Mouse (Mus musculus) mouse embryonic stem cell (cell line): ENCODE results near the gene Afap1.

Source experiments
- in situ Hi-C, 2 experiments: fragments of 300-500 bp; cut with MboI; formaldehyde crosslinking; loops; 1 replicate in 1 of 2; 3 replicates in 1 of 2; pipeline ENCODE4 v1.14.3; 2019 to 2020; ENCODE audit warnings: low sequenced_read_pairs in 2 of 2, low pct_unique_long_range_greater_than_20kb in 1 of 2, mixed read lengths in 1 of 2; ENCODE audit not compliant: unreplicated experiment in 1 of 2

Gene Afap1

DNA sequence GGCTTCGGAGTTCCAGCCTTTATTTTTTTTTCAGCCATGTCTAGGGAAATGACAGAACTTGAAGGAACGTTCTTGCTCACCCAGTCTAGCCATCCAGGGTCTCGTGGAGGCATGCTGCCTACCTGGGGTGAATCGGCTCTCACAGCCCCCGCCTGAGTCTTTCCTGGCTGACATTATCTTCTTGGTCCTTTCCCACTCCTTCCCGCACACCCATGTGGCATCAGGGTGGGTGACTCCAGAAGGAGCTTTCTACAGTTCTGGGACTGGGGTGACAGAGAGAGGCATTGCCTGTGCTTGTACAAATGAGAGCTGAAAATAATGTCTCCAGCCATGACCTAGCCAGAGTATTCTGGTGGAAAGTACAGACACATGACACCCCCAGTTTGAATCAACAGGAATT lies 28.0 kb downstream of the Afap1 start:
- in situ Hi-C loops: no loop called here

DNA sequence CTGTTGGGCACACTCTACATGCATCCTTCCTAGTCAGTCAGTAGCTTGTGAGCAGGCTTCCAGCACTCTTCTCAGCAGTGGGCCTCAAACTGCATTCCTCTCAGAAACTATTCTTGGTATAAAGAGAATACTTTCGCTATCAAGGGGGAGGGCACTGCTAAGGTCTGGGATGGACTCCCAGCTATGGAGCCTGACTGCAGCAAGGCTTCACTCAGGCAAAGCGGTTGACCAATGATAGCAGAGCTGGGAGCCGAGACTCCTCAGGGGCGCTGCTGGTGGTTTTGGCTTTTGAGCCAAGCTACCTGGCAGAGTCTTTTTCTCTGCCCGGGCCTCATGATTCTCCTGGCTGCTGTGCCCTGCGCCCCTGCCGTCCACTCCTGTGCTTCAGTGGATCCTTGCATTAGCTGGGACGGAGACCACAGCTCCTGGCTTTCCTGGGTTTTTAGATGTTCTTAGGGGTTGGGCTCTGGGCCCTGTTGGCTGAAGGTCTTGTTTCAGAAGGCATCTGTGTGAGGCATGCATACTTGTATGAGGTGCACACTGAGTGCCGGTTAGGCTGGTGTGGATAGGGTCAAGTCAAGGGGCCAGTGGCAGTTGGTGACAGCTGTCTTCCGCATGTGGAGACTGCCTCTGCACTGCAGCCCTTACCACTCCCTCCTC lies 28.6 kb downstream of the Afap1 start:
- in situ Hi-C loops: no loop called here

DNA sequence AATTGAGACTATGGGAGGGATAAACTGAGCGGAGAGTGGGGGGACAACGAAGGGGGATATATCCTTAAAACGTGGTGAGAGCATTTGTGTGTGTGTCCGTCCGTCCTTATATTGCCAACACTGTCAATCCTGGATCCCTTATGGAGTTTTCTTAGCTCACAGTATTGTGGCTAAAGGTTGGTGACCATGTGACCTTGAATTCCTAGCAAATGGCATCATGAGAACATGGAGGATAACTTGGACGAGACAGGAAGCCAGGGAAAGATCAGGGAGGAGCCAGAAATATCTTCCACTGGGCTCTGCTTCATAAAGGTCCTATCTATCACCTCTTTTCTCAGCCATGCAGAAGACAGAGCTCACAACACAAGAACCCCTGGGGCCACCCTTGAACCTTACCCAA lies 30.3 kb downstream of the Afap1 start:
- in situ Hi-C loops: no loop called here

DNA sequence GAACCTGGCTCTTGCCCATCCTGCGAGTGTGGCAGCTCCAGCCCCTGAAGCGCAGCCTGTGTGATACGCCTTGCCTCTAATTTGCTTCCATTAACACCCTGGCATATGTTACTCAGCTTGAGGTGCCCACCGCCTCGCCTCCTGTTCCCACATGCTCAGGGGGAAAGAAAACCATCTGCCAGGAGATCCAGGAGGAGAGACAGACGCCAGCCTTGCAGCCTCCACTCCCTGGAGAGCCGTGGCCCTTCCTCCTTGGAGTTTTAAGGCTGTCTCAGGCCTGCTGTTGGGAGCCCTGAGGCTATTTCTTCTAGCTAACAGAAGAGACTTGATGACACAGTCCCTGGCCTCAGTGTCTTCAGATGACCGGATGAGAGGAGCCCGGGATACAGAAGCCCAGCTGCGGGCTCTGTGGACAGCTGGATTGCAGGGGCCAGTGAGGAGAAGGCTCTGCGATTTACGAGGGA lies 32.1 kb downstream of the Afap1 start:
- in situ Hi-C loops: no loop called here

DNA sequence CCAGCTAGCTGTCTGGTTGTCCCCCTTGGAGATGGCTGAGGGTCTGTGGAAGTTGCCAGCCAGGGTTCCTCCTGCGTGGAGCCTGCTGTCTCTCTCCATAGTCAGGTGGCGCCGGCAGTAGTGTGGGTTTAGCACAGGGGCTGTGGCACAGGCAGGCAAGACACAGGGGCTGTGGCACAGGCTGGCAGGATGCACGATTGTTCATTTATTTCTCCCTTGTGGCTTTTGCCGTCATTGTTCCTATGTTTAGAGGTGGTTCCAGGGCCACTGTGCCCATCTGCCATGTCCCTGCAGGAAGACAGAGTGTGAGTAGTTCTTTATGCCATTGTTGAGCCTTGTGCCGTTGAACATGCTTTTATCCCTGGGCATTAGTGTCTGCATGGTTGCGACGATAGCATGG lies 33.4 kb downstream of the Afap1 start:
- in situ Hi-C loops: no loop called here

DNA sequence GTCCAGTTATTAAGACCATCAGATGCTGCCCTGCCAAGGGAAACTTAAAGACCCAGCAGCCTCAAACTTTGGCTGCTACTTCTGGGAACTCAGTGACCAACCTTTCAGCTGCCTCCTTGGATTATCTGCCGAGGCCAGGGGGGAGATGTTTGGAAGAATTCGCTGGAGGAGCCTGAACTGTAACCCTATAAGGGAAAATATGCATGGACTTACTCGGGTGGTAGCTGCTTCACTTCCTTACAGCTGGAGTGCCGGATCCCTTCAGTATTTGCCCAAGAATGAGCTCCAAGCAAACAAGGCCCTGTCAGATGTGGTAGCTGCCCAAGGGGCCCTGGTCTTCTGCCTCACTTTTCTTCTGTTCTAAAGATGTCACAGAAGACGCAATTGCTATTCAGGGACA lies 38.2 kb downstream of the Afap1 start:
- in situ Hi-C loops: no loop called here

GRCm38 (mm10) chr5:35933059-35933458 lies 39.9 kb downstream of the Afap1 start:
- in situ Hi-C loops: no loop called here

GRCm38 (mm10) chr5:35935939-35936338 lies 42.8 kb downstream of the Afap1 start:
- in situ Hi-C loops: no loop called here

DNA sequence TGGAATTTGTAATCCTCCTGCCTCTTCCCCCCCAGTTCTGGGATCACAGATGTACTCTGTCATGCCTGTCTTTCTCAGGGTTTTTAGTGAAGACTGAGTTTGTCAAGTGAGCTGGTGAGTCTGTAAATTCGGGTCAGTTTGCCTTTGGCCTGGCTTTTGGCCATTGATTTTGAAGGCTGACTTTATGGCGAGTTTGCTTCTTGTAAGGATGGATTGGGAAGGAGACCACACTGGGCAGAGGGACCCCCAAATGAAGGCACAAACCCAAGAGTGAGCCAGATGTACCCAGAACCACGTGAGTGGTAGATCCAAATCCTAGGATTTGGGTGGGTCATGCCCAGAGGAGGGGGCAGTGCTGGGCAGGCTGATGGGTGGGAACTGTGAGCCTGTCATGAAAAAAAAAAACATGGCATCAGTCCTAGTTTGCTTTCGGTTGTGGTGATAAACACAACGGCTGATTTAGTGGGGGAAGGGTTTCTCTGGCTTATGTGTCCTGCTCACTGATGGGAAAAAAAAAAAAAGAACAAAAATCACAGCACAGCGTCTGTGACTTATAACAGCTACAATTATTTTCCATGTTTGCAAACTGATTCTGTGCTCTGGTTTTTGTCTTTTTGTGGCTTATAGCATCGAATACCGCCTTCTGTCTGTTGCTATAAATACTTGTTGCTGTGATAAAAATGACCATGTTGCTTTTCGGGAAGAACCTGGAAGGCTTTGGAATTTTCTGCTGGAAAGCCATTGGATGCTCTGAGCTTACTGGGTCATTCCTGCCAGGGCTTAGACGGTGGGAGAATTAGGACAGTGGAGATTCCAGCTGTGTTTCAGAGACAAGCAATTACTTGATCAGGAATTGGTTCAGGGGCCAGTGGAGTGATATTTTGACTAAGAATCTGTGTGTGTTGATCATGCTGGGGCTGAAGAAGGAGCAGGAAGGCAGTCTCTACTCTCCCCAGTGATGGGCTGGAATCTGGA lies 45.4 kb downstream of the Afap1 start:
- in situ Hi-C loops: no loop called here

- in situ Hi-C loops: no loop called here
These were observed 46.8 kb downstream of the Afap1 start for GRCm38 (mm10) chr5:35939958-35940357.

GRCm38 (mm10) chr5:35943541-35943940 lies 50.4 kb downstream of the Afap1 start:
- in situ Hi-C loops: no loop called here

DNA sequence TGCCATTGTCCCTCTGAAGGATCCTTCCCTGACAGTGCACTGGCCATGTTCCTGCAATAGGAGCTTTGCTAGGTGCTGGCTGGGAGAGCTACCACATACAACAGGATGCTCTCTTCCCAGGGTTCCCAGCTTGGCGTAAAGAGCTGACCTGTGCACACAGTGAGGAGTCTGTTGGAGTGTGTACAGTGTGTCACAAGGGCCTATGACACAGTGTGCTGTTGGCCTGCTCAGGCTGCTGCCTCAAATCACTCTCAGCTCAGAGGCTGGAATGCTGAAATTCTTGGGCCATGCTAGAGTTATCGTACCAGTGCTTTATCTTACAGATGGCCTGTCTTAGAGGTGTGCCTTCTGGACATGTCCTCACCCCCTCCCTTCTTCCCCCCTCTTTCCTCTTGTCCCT lies 53.7 kb downstream of the Afap1 start:
- in situ Hi-C loops: no loop called here

GRCm38 (mm10) chr5:35947427-35947826 lies 54.3 kb downstream of the Afap1 start:
- in situ Hi-C loops: no loop called here

DNA sequence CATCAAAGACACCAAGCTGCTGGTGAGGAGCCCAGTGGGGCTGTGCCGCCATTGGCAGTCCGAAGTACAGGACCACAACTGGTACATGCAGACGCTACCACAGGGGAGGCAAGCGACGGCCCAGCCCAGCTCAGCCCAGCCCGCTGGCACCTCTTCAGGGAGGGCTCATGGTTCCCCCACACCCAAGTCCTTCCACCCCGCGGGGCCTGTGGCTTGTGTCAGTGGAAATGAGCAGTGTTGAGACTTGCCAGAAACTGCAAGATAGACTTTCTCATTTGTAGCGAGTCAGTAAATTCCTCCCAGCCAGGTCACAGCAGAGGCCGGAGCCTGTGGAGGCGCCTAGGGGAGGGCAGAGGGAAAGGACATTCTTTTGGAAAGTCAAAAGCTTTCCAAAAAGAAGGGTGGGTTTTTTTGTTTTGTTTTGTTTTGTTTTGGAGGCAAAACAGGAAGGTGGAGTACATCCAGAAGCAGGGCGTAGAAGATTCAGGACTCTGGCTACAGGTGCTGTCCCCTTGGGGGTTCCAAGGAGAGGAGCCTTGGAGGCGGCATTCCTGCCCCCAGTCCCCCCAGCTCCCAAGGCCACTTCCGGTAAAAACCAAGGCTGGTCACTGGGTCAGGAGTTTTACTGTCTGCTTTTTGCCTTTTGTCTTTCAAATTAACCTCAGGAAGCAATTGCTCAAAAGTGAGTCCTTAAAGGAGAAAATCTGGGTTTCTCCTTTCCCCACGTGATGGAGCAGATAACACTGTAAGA lies 55.3 kb downstream of the Afap1 start:
- in situ Hi-C loops: no loop called here

DNA sequence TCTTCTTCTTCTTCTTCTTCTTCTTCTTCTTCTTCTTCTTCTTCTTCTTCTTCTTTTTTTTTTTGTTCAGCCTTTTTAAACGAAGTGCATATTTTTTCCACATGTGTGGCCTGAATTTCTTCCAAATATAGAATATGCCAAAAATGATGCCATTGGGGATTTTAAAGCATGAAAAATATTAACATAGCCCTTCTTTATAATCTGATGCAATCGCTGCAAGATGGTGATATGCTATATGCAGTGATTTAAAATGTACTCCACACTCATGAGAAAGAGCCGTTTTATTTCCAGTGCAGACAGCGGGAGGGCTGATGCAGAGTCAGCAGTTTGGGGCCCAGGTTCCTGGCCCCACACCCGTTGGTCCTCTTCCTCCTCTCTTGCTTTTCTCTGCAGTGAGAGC lies 55.9 kb downstream of the Afap1 start:
- in situ Hi-C loops: no loop called here

DNA sequence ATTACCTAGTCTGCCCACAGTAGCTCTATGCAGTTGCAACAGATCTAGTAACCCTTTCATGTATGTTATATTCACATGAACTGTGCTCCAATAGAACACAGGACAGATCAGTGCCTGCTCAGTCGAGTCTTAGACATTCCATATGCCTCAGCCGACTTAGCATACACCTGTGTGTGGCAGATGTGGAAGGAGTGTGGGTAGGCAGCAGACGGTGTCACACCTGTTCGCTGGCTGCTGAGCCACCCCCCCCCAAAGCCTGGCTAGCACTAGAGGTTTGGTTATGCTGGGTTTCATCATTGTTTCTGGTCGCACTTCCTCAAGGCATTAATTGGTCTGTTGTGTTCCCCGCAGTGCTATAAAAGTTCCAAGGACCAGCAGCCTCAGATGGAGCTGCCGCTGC lies 57.4 kb downstream of the Afap1 start:
- in situ Hi-C loops: no loop called here

DNA sequence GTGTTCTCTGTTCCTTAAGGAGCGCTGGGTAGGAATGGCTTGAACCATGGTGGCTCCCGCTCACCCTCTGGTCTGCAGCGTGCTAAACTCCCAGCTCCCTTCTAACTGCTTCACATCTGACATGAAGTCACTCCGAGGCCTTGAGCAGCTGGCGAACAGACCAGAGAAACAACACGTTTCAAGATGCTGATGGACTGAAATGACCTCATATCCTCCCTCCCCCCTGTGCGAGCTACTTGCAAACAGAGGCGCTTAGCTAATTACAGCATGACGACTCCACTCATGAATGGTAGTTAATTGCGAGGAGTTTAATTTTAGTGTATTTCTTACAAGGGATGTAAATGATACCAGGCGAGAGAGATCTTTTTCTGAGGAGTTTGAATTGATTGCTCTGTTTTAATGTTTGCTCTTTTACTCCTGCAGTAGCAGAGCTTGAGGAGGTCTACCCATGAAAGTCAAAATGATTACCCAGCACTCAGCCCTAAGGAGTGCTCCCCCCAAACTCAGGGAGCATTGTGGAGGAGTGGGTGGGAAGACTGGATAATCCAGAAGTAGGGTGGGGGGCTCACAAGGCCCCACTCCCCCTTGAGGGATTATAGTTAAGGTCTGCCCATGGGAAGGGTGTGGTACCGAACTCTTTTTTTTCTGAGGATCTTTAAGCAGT lies 61.1 kb downstream of the Afap1 start:
- in situ Hi-C loops: no loop called here

- in situ Hi-C loops: no loop called here
These were observed 63.1 kb downstream of the Afap1 start for GRCm38 (mm10) chr5:35956268-35956667.

GRCm38 (mm10) chr5:35958681-35959080 lies 65.6 kb downstream of the Afap1 start:
- in situ Hi-C loops: no loop called here
